Mouse (Mus musculus) kidney, embryonic 14.5 days (tissue): ENCODE data around the gene Zfp638. TPM values are rescaled to one million over a fixed set of nuclear protein-coding genes. Genes with fewer than 3 reads are reported as not detected.

Experiments
- ATAC-seq: fragments of 200-750 bp; cut with Nextera tagmentation; 2 replicates; pipeline ENCODE4 v1.8.0; 2017; ENCODE audit warnings: moderate number of reproducible peaks, mild to moderate bottlenecking, moderate TSS enrichment, moderate library complexity; ENCODE audit not compliant: low FRiP score, low TSS enrichment
- H3K27ac ChIP-seq: fragments of 300-500 bp; sonication (generic); 2 replicates; pipeline ENCODE4 v1.5.1; 2014; ENCODE audit warnings: low read depth, mild to moderate bottlenecking, low read length, moderate library complexity, mixed read lengths
- H3K27me3 ChIP-seq: fragments of 300-500 bp; sonication (generic); 2 replicates; pipeline ENCODE4 v1.6.1; 2014; ENCODE audit warnings: mild to moderate bottlenecking, low read length; ENCODE audit not compliant: control insufficient read depth, insufficient read depth
- H3K36me3 ChIP-seq: fragments of 300-500 bp; sonication (generic); 2 replicates; pipeline ENCODE4 v1.6.1; 2014; ENCODE audit warnings: low read length, mixed read lengths; ENCODE audit not compliant: control insufficient read depth, insufficient read depth
- H3K4me1 ChIP-seq: fragments of 300-500 bp; sonication (generic); 2 replicates; pipeline ENCODE4 v1.6.1; 2014; ENCODE audit warnings: low read length, mixed read lengths; ENCODE audit not compliant: control insufficient read depth, insufficient read depth
- H3K4me2 ChIP-seq: fragments of 300-500 bp; sonication (generic); replicated peaks from 2 replicates; pipeline ENCODE4 v1.6.1; 2014; ENCODE audit warnings: low read depth, mild to moderate bottlenecking, low read length
- H3K4me3 ChIP-seq: fragments of 300-500 bp; sonication (generic); 2 replicates; pipeline ENCODE4 v1.5.1; 2014; ENCODE audit warnings: mild to moderate bottlenecking, low read length
- H3K9ac ChIP-seq: fragments of 300-500 bp; sonication (generic); 2 replicates; pipeline ENCODE4 v1.6.1; 2014; ENCODE audit warnings: low read depth, mild to moderate bottlenecking, low read length, moderate library complexity
- H3K9me3 ChIP-seq: fragments of 300-500 bp; sonication (generic); 2 replicates; pipeline ENCODE4 v1.6.1; 2016; ENCODE audit warnings: low read length; ENCODE audit not compliant: control insufficient read depth
- WGBS: fragments of 180-500 bp; shearing (Covaris S2); extraction: QIAGEN DNeasy Blood & Tissue Kit; methylation state at CpG from one replicate; pipeline ENCODE4 v1.1.7; 2014; 5-methylcytosine and 5-hydroxymethylcytosine counted together
- polyA plus RNA-seq: library from polyadenylated mRNA; unstranded; fragments of >200 nt; fragmentation: Nextera tagmentation; extraction: Ambion mirVana; gene quantifications from 2 replicates; pipeline ENCODE4 v1.2.1, GENCODE M21; 2014

Zfp638 gene
- polyA plus RNA-seq, 1 experiment from 2014 or later: 93.1 TPM

DNA sequence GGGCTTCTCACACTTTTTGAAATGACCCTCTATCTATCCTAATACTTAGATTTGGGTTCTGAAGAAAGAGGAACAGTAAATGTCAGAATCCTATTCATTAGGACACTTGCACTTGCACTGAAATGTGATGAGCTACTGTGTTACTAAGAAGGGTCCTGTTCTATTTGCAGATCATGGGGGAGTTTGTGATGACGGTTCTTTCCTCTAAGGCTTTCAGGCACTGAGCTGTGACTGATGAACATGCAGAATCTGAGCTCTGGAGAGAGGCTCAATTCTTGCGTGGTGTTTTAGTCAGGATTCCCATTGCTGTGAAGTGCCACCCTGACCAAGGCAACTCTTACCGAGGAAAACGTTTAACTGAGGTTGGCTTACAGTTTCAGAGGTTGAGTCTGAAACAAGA, 32.2 kb downstream of the Zfp638 start:
- H3K36me3 ChIP-seq: no peaks in the 10 kb centered on the region
- no peak overlapping the region for H3K27ac ChIP-seq
- H3K4me1 ChIP-seq: no peaks in the 10 kb centered on the region
- no peaks in the 10 kb centered on the region for H3K9me3 ChIP-seq
- 0 out of 2 replicates have a peak, but pooled peaks cover 2% of the 10 kb centered on the region for H3K27me3 ChIP-seq
- no peak overlapping the region for H3K4me3 ChIP-seq
- H3K9ac ChIP-seq: no peak overlapping the region
- no peak for ATAC-seq
- WGBS: 28% methylated on average over 4 of the region's 4 CpGs
- H3K4me2 ChIP-seq: no peak overlapping the region

GRCm38 (mm10) chr6:83905276-83905675, 38.4 kb downstream of the Zfp638 start:
- WGBS: 67% methylated on average over 1 of the region's 1 CpGs
- no peak overlapping the region for H3K9ac ChIP-seq
- no peaks in the 10 kb centered on the region for H3K4me1 ChIP-seq
- no peaks in the 10 kb centered on the region for H3K36me3 ChIP-seq
- no peak for ATAC-seq
- no peak overlapping the region for H3K27ac ChIP-seq
- H3K27me3 ChIP-seq: 0 out of 2 replicates have a peak, but pooled peaks cover 2% of the 10 kb centered on the region
- no peak overlapping the region for H3K4me2 ChIP-seq
- no peak overlapping the region for H3K4me3 ChIP-seq
- no peaks in the 10 kb centered on the region for H3K9me3 ChIP-seq

DNA sequence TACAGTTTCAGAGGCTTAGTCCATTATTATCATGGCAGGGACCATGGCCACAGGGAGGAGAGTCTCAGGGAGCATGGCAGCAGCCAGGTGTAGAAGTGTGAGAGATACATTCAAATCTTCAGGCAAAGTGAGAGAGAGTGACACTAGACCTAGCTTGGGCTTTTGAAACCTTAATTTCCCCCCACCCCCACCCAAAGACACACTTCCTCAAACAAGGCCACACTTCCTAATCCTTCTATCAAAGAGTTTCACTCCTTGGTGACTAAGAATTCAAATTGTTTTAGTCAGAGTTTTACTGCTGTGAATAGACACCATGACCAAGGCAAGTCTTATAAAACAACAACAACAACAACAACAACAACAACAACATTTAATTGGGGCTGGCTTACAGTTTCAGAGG, 39.8 kb downstream of the Zfp638 start:
- H3K9me3 ChIP-seq: no peaks in the 10 kb centered on the region
- H3K27ac ChIP-seq: no peak overlapping the region
- no peak overlapping the region for H3K4me3 ChIP-seq
- H3K4me1 ChIP-seq: no peaks in the 10 kb centered on the region
- no peaks in the 10 kb centered on the region for H3K36me3 ChIP-seq
- no peak for ATAC-seq
- no peak overlapping the region for H3K9ac ChIP-seq
- no peak overlapping the region for H3K4me2 ChIP-seq
- 0 out of 2 replicates have a peak, but pooled peaks cover 3% of the 10 kb centered on the region for H3K27me3 ChIP-seq

DNA sequence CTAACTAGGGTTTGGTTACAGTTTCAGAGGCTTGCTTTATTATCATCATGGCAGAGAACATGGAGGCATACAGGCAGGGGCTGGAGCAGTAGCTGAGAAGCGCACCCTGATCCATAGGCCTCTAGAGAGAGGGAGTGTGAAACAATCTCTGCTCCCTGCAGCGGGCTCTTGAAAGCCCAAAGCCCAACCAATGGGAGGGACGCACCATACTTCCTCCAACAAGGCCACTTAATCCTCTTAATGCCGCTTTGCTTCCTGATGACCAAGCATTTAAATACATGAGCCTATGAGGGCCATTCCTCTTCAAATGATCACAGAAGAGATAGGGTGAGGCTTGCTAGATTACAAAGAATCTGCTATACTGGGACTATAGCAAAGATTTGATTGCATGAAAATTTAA, 41.5 kb downstream of the Zfp638 start:
- Histone ChIP-seq H3K36me3 (no peaks in the 10 kb centered on the region), H3K4me3 (no peak overlapping the region), H3K4me1 (no peaks in the 10 kb centered on the region), H3K9me3 (no peaks in the 10 kb centered on the region), H3K27me3 (0 out of 2 replicates have a peak, but pooled peaks cover 3% of the 10 kb centered on the region), H3K4me2 (no peak overlapping the region), H3K9ac (no peak overlapping the region), H3K27ac (no peak overlapping the region)
- ATAC-seq: no peak
- WGBS: 31% methylated on average over 4 of the region's 4 CpGs

- WGBS: 44% methylated on average over 4 of the region's 4 CpGs
- no peak overlapping the region for H3K4me2 ChIP-seq
- H3K9ac ChIP-seq: no peak overlapping the region
- no peak overlapping the region for H3K27ac ChIP-seq
- H3K9me3 ChIP-seq: no peaks in the 10 kb centered on the region
- H3K4me3 ChIP-seq: no peak overlapping the region
- H3K27me3 ChIP-seq: 0 out of 2 replicates have a peak, but pooled peaks cover 3% of the 10 kb centered on the region
- H3K4me1 ChIP-seq: no peaks in the 10 kb centered on the region
- peak; percentile 14 for ATAC-seq
- no peaks in the 10 kb centered on the region for H3K36me3 ChIP-seq
Measured at GRCm38 (mm10) chr6:83913710-83914109, 46.8 kb downstream of the Zfp638 start.

DNA sequence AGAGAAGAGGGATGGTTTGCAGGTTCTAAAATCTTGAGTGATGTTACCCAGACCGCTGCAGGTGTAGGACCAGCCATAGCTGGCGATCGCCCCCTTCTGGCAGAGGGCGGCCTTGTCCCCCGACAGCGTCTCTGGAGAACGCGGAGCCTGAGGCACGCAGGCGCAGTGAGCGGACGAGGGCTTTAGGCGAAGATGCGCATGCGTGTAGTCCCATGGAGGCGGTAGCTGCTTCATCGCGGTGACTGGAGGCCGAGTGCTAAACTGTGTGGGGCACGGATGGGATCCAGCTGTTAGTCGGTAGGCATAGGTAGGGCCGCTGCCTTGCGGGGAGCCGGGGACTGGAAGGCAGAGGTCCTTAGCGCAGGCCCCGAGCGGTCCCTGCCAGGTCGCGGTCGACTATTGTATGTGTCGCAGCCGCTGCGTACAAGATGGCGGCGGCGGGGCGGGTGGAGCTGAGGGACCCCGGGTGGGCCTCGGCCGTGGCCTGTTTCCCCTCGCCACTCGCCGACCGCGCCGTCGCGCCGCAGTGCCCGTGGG, 47.3 kb downstream of the Zfp638 start:
- peak overlapping the region; percentile 56 for H3K4me2 ChIP-seq
- under 1% methylated on average over 42 of the region's 50 CpGs for WGBS
- H3K9ac ChIP-seq: peak overlapping the region; percentile 99
- H3K9me3 ChIP-seq: no peaks in the 10 kb centered on the region
- no peaks in the 10 kb centered on the region for H3K36me3 ChIP-seq
- H3K4me3 ChIP-seq: peak overlapping the region; percentile 99
- ATAC-seq: peak; percentile 98
- peak overlapping the region; percentile 92 for H3K27ac ChIP-seq
- H3K27me3 ChIP-seq: 0 out of 2 replicates have a peak, but pooled peaks cover 3% of the 10 kb centered on the region
- H3K4me1 ChIP-seq: no peaks in the 10 kb centered on the region

GRCm38 (mm10) chr6:83914720-83915271, 47.9 kb downstream of the Zfp638 start:
- no peaks in the 10 kb centered on the region for H3K36me3 ChIP-seq
- WGBS: under 1% methylated on average over 36 of the region's 40 CpGs
- H3K9me3 ChIP-seq: no peaks in the 10 kb centered on the region
- peak overlapping the region; percentile 99 for H3K9ac ChIP-seq
- H3K27ac ChIP-seq: peak overlapping the region; percentile 92
- H3K4me3 ChIP-seq: peak overlapping the region; percentile 99
- H3K4me1 ChIP-seq: no peaks in the 10 kb centered on the region
- no peak; the same call in 1 of the 2 replicates for ATAC-seq
- H3K4me2 ChIP-seq: peak overlapping the region; percentile 56
- H3K27me3 ChIP-seq: 0 out of 2 replicates have a peak, but pooled peaks cover 3% of the 10 kb centered on the region

GRCm38 (mm10) chr6:83927418-83927817, 60.5 kb downstream of the Zfp638 start:
- no peaks in the 10 kb centered on the region for H3K27me3 ChIP-seq
- no peak overlapping the region for H3K9ac ChIP-seq
- no peaks in the 10 kb centered on the region for H3K9me3 ChIP-seq
- no peak overlapping the region for H3K27ac ChIP-seq
- peaks cover 15% of the 10 kb centered on the region for H3K36me3 ChIP-seq
- H3K4me1 ChIP-seq: no peaks in the 10 kb centered on the region
- WGBS: 67% methylated on average over 1 of the region's 1 CpGs
- ATAC-seq: no peak
- H3K4me3 ChIP-seq: no peak overlapping the region
- H3K4me2 ChIP-seq: no peak overlapping the region

- H3K4me2 ChIP-seq: no peak overlapping the region
- no peaks in the 10 kb centered on the region for H3K9me3 ChIP-seq
- no peaks in the 10 kb centered on the region for H3K27me3 ChIP-seq
- no peak for ATAC-seq
- no peak overlapping the region for H3K9ac ChIP-seq
- no peaks in the 10 kb centered on the region for H3K4me1 ChIP-seq
- H3K4me3 ChIP-seq: no peak overlapping the region
- H3K27ac ChIP-seq: no peak overlapping the region
- H3K36me3 ChIP-seq: peaks cover 16% of the 10 kb centered on the region
- 71% methylated on average over 2 of the region's 2 CpGs for WGBS
Measured at GRCm38 (mm10) chr6:83928225-83928624, 61.3 kb downstream of the Zfp638 start.
